Mouse (Mus musculus): ENCODE measurements at regions not wholly inside any gene's neighbourhood (a gene's known extent, or its start where the extent isn't known, plus 50 kb on each side); places are given as distances from the start of the nearest gene placed in this dataset.

GRCm38 (mm10) chr3:113811790-113812189 lies 181.8 kb upstream of the Rnpc3 start:
- Histone ChIP-seq H3K4me3 (replicated peaks; ENCODE audit: low read depth, low read length) (no peak overlapping the region), H3K4me2 (ENCODE audit: low read length) (no peak overlapping the region), H3K9ac (ENCODE audit: low read depth, low read length) (no peak overlapping the region), H3K9me3 (replicated peaks; ENCODE audit: low read length) (no peaks in the 10 kb centered on the region), H3K27me3 (ENCODE audit: insufficient read depth, low read length) (no peaks in the 10 kb centered on the region), H3K36me3 (ENCODE audit: insufficient read depth, low read length) (no peaks in the 10 kb centered on the region), H3K27ac (no peak overlapping the region), H3K4me1 (replicated peaks; ENCODE audit: insufficient read depth, low read length) (no peaks in the 10 kb centered on the region)
- WGBS, result 84% methylated on average over 6 of the region's 6 CpGs
- ATAC-seq (replicated peaks; ENCODE audit: low FRiP score, low read depth) (no peak), DNase-seq (ENCODE audit: low spot score) (no peak)
- no peak for TF ChIP-seq CTCF (IDR thresholded peaks at IDR 0.05; ENCODE audit: low read depth)

DNA sequence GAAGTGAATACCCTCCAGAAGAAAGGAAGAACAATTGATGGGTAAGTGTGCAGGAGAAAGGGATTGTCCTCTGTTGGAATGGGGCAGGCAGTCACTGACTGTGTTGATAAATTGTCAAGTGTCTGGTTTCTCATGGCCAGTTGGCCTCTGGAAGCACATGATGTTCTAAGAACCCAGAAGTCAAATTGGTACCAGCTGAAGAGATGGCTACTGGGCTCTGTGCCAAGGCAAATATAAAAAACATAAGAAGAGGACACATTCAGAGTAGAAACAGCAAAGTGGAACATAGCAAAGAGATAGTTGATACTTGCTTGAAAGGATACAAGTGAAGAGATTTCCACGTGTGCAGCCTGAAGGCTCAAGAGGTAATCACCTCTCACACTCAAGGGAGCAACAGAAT lies 170.9 kb upstream of the Col11a1 start:
- H3K4me1 ChIP-seq (replicated peaks; ENCODE audit: insufficient read depth, low read length), result no peaks in the 10 kb centered on the region
- ATAC-seq (replicated peaks; ENCODE audit: low FRiP score, low read depth) (no peak), DNase-seq (ENCODE audit: low spot score) (no peak)
- 44% methylated on average over 1 of the region's 1 CpGs for WGBS
- no peak overlapping the region for H3K27ac ChIP-seq
- no peak overlapping the region for H3K4me2 ChIP-seq (ENCODE audit: low read length)
- no peak for TF ChIP-seq CTCF (IDR thresholded peaks at IDR 0.05; ENCODE audit: low read depth)
- H3K27me3 ChIP-seq (ENCODE audit: insufficient read depth, low read length), result no peaks in the 10 kb centered on the region
- no peaks in the 10 kb centered on the region for H3K9me3 ChIP-seq (replicated peaks; ENCODE audit: low read length)
- no peaks in the 10 kb centered on the region for H3K36me3 ChIP-seq (ENCODE audit: insufficient read depth, low read length)
- no peak overlapping the region for H3K9ac ChIP-seq (ENCODE audit: low read depth, low read length)
- no peak overlapping the region for H3K4me3 ChIP-seq (replicated peaks; ENCODE audit: low read depth, low read length)

DNA sequence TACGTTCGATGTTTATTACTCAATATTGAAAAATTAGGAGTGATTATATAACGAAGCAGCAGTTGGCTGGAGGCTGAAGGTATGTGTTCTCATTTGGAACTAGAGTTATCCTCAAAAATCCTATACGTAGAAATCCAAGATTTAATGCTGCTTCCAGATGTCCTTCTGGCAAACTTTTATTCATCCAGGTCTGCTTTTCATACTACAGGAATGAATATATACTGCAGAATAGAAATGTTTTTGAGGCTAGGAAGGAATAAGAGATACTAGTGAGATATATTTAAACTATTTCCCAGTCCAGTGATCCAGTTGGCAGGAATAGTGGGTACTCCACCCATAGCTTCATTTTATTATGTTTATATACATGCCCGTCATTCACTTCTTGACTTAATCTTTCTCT lies 170.3 kb upstream of the Col11a1 start:
- H3K36me3 ChIP-seq (ENCODE audit: insufficient read depth, low read length), result no peaks in the 10 kb centered on the region
- no peaks in the 10 kb centered on the region for H3K4me1 ChIP-seq (replicated peaks; ENCODE audit: insufficient read depth, low read length)
- H3K9ac ChIP-seq (ENCODE audit: low read depth, low read length), result no peak overlapping the region
- no peak for ATAC-seq (replicated peaks; ENCODE audit: low FRiP score, low read depth)
- DNase-seq (ENCODE audit: low spot score), result no peak
- no peaks in the 10 kb centered on the region for H3K27me3 ChIP-seq (ENCODE audit: insufficient read depth, low read length)
- H3K4me3 ChIP-seq (replicated peaks; ENCODE audit: low read depth, low read length), result no peak overlapping the region
- no peak overlapping the region for H3K4me2 ChIP-seq (ENCODE audit: low read length)
- no peaks in the 10 kb centered on the region for H3K9me3 ChIP-seq (replicated peaks; ENCODE audit: low read length)
- no peak overlapping the region for H3K27ac ChIP-seq
- WGBS, result 70% methylated on average over 5 of the region's 5 CpGs
- no peak for TF ChIP-seq CTCF (IDR thresholded peaks at IDR 0.05; ENCODE audit: low read depth)

- Histone ChIP-seq H3K27ac (no peak overlapping the region), H3K4me3 (replicated peaks; ENCODE audit: low read depth, low read length) (no peak overlapping the region), H3K27me3 (ENCODE audit: insufficient read depth, low read length) (no peaks in the 10 kb centered on the region), H3K4me1 (replicated peaks; ENCODE audit: insufficient read depth, low read length) (no peaks in the 10 kb centered on the region), H3K9me3 (replicated peaks; ENCODE audit: low read length) (no peaks in the 10 kb centered on the region), H3K9ac (ENCODE audit: low read depth, low read length) (no peak overlapping the region), H3K36me3 (ENCODE audit: insufficient read depth, low read length) (no peaks in the 10 kb centered on the region), H3K4me2 (ENCODE audit: low read length) (no peak overlapping the region)
- no peak for DNase-seq (ENCODE audit: low spot score)
- no peak for ATAC-seq (replicated peaks; ENCODE audit: low FRiP score, low read depth)
- TF ChIP-seq CTCF (IDR thresholded peaks at IDR 0.05; ENCODE audit: low read depth), result no peak
Measured at GRCm38 (mm10) chr3:113860426-113860825, 169.9 kb upstream of the Col11a1 start.

- WGBS, result 87% methylated on average over 4 of the region's 4 CpGs
- ATAC-seq (replicated peaks; ENCODE audit: low FRiP score, low read depth) (no peak), DNase-seq (ENCODE audit: low spot score) (no peak)
- Histone ChIP-seq H3K4me2 (ENCODE audit: low read length) (no peak overlapping the region), H3K4me3 (replicated peaks; ENCODE audit: low read depth, low read length) (no peak overlapping the region), H3K36me3 (ENCODE audit: insufficient read depth, low read length) (no peaks in the 10 kb centered on the region), H3K9ac (ENCODE audit: low read depth, low read length) (no peak overlapping the region), H3K4me1 (replicated peaks; ENCODE audit: insufficient read depth, low read length) (no peaks in the 10 kb centered on the region), H3K27ac (no peak overlapping the region), H3K27me3 (ENCODE audit: insufficient read depth, low read length) (no peaks in the 10 kb centered on the region), H3K9me3 (replicated peaks; ENCODE audit: low read length) (no peaks in the 10 kb centered on the region)
- TF ChIP-seq CTCF (IDR thresholded peaks at IDR 0.05; ENCODE audit: low read depth), result no peak
Measured at GRCm38 (mm10) chr3:113873226-113873625, 157.1 kb upstream of the Col11a1 start.

DNA sequence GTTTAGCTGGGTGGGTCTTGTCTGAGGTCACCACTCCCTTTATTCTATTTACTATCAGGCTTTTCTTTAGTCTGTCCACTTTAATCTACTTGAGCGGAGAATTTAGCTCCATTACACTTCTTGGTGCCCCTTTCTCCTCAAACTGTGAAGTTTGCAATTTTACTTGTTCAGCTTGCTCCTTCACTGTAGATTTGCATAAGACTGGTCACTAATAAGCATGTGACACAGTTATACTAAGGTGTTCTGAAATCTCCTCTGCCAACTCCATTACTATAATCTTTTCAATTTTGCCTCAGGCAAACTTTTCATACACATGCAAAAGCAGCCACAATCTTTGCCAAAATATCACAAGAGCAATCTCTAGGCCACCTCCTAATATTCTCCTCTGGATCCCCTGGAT lies 125.2 kb upstream of the Col11a1 start:
- no peak overlapping the region for H3K4me3 ChIP-seq (replicated peaks; ENCODE audit: low read depth, low read length)
- no peak for DNase-seq (ENCODE audit: low spot score)
- ATAC-seq (replicated peaks; ENCODE audit: low FRiP score, low read depth), result no peak
- no peaks in the 10 kb centered on the region for H3K9me3 ChIP-seq (replicated peaks; ENCODE audit: low read length)
- H3K4me1 ChIP-seq (replicated peaks; ENCODE audit: insufficient read depth, low read length), result no peaks in the 10 kb centered on the region
- H3K27ac ChIP-seq, result no peak overlapping the region
- TF ChIP-seq CTCF (IDR thresholded peaks at IDR 0.05; ENCODE audit: low read depth), result no peak
- no peak overlapping the region for H3K9ac ChIP-seq (ENCODE audit: low read depth, low read length)
- H3K4me2 ChIP-seq (ENCODE audit: low read length), result no peak overlapping the region
- no peaks in the 10 kb centered on the region for H3K27me3 ChIP-seq (ENCODE audit: insufficient read depth, low read length)
- 97% methylated on average over 1 of the region's 1 CpGs for WGBS
- no peaks in the 10 kb centered on the region for H3K36me3 ChIP-seq (ENCODE audit: insufficient read depth, low read length)

DNA sequence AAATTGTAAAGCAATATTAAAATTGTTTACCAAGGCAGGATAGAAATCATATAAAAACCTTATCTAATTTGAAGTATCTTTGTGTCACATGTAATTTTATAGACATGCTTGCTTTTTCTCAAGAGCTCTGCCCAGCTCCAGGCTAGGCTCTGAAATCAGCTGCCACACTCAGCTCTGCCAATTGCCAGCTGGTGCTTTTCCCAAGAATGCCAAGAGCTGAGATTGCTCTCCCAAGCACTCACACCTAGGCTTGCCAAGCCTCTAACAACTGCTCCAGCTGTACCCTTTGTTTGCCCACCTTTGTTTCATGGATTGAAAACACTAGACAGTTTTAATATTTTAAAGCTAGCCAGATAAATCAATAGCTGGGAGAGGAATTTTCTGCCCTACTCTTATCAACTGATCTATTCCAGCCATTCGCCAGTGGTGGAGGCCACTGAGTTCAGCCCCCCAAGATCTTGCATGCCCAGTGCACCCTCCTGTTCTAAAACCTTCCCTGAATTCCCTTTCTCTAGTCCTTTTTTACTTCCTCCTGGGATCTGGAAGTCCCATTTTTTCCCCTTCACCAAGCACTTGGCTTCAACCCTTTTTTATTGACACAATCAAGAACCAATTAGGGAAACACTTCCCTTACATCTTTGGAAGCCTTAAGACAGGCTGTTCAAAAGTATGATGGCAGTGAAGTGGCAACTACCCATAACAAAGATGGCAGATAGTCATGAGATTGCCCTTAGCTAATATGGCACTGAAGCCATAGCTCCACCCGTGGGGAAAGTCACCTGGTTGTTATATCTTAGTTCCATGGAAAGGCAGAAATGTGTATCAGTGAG lies 110.8 kb upstream of the Col11a1 start:
- H3K9ac ChIP-seq (ENCODE audit: low read depth, low read length), result no peak overlapping the region
- no peak overlapping the region for H3K4me3 ChIP-seq (replicated peaks; ENCODE audit: low read depth, low read length)
- H3K9me3 ChIP-seq (replicated peaks; ENCODE audit: low read length), result no peaks in the 10 kb centered on the region
- no peaks in the 10 kb centered on the region for H3K36me3 ChIP-seq (ENCODE audit: insufficient read depth, low read length)
- ATAC-seq (replicated peaks; ENCODE audit: low FRiP score, low read depth) (no peak), DNase-seq (ENCODE audit: low spot score) (no peak)
- H3K27me3 ChIP-seq (ENCODE audit: insufficient read depth, low read length), result no peaks in the 10 kb centered on the region
- no peaks in the 10 kb centered on the region for H3K4me1 ChIP-seq (replicated peaks; ENCODE audit: insufficient read depth, low read length)
- no peak for TF ChIP-seq CTCF (IDR thresholded peaks at IDR 0.05; ENCODE audit: low read depth)
- 66% methylated on average over 2 of the region's 2 CpGs for WGBS
- no peak overlapping the region for H3K27ac ChIP-seq
- no peak overlapping the region for H3K4me2 ChIP-seq (ENCODE audit: low read length)

Measured in kidney, postnatal 0 days (tissue).